Mouse (Mus musculus) monocyte, adult 5-6 weeks (primary cell): Measurements from ENCODE around the gene Smoc2. TPM values are rescaled to one million over a fixed set of nuclear protein-coding genes. Genes with fewer than 3 reads are reported as not detected.

Experiments used
- ATAC-seq: fragments of 153-309, 156-312 bp; replicated peaks from 2 replicates; pipeline ENCODE4 v1.8.0; 2017; ENCODE audit warnings: mild to moderate bottlenecking; ENCODE audit not compliant: low TSS enrichment, insufficient number of reproducible peaks, severe bottlenecking, poor library complexity, low FRiP score
- total RNA-seq: library from RNA; stranded (forward); fragments of 200-1000, 200-491, 200-594 nt; gene quantifications from 3 replicates; pipeline ENCODE4 v1.2.3, GENCODE M21; 2017

Smoc2 gene
- total RNA-seq, 1 experiment from 2014 or later, result 0.48 TPM

- ATAC-seq, result no peak
These were observed 51.2 kb downstream of the Smoc2 start for GRCm38 (mm10) chr17:14330498-14330897.

GRCm38 (mm10) chr17:14339932-14340557 lies 60.7 kb downstream of the Smoc2 start:
- no peak for ATAC-seq

DNA sequence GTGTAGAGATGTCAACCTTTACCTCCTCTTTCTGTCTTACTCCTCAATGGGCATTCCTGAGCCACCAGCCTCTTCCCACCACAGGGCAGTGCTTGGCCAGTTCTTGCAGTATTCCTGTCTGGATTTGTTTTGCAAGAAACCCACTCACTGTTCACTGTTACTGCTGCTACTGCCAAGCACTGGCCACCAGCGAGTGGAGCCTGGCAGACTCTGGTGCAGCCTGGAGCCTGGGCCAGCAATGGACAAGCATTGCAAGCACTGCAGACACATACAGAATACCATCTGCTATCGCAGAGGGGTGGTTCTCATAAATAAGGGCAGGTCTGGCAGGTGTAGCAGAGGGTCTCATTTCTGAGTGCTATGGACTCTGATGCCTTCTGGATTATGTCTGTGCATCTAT lies 61.4 kb downstream of the Smoc2 start:
- no peak for ATAC-seq

DNA sequence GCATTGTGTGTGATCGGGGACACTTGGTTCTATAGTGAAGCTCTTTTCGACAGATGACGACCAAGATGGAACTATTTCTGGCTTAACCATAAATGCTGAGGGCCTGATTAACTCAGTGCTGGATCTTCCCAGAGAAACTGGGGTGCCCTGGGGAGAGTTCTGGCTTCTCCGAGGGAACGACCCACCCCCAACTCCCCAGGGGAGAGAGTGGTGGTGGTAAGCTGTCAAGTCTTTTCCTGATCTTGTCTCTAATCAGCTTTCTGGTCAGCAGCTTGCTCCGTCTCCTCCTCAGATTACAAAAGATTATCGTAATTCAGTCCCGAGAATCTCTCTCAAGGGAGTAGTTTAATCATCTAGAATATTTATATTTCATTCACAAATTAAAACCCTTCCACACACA lies 63.2 kb downstream of the Smoc2 start:
- no peak for ATAC-seq

DNA sequence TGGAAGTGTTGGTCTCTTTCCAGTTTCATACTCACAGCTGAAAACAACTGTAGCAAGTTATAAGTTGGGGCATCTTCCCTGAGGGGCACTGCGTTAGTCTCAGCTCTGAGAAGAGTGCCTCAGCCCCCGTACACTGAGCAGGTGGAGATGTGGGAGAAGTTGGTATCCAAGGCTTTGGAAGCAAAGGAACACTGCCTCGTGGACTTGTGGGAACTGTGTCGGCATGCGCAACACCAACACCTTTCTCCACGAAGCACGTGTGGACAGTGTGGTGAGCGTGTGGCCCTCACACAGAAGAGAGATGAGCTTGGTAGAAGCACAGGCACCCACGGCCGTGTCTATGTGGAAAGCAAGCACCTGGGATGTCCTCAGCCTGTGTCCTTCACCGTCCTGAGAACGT lies 64.1 kb downstream of the Smoc2 start:
- ATAC-seq, result no peak

GRCm38 (mm10) chr17:14345556-14345955 lies 66.2 kb downstream of the Smoc2 start:
- no peak for ATAC-seq

- no peak for ATAC-seq
These were observed 67.6 kb downstream of the Smoc2 start for GRCm38 (mm10) chr17:14346891-14347290.

- ATAC-seq, result no peak
These were observed 69.9 kb downstream of the Smoc2 start for GRCm38 (mm10) chr17:14349086-14349814.

DNA sequence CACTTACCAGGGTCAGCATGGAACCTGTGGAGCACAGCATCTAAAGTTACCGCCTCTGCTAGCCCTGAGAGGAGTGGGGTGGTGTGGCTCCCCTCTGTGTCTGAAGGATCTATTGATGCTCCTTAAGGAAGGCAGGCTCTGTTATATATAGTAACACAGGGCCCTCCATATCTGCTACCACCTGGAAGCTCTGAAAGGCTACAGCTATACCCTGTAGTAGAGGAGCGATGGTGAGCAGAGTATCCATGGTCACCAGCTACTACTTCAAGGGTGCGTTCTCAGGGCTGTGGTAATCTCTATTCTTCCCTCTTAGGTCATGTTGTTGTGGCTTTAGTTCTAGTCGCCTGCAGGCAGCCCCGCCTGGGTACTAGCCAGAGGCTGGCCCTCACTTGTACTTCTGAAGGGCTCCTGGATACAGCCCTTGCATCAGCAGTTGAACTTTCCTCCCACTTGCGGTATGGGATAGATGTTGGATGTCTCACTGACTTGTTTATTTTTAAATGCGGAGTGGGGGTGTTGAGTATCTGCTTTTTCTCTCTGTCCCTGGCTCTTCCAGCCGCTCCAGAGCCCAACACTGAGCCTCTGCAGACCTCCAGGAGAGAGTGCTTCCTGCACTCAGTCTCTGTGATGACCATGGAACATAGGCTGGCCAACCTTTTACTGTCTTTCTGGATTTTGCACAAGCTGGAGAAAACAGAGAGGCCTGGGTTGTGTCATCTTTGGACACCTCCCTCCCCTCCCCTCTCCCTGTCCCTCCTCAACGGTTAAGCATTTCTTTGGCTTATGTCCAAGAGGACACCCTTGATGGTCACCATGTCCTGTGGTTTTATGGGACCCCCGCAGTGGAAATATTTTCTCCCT lies 74.1 kb downstream of the Smoc2 start:
- no peak for ATAC-seq

GRCm38 (mm10) chr17:14361511-14361910 lies 82.2 kb downstream of the Smoc2 start:
- ATAC-seq, result no peak

GRCm38 (mm10) chr17:14370476-14370875 lies 91.2 kb downstream of the Smoc2 start:
- ATAC-seq, result no peak

GRCm38 (mm10) chr17:14371606-14372005 lies 92.3 kb downstream of the Smoc2 start:
- ATAC-seq, result no peak

GRCm38 (mm10) chr17:14372324-14373145 lies 93.2 kb downstream of the Smoc2 start:
- ATAC-seq, result no peak

- no peak for ATAC-seq
These were observed 99.6 kb downstream of the Smoc2 start for GRCm38 (mm10) chr17:14378692-14379446.

DNA sequence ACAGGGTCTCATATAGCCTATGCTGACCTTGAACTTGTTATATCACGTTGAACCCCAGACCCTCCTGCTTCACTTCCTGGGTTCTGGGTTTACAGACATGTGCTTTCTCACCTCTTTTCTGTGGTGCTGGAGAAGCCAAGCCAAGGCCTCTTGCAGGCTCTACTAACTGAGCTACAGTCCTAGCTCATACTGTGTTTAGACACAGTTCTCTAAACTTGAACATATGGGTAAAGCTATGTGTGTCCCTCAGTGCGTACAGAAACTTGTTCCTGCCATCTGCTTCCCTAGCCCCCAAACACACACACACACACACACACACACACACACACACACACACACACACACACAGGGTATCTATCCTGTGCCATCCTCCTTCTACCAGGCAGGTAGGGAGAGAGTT lies 100.2 kb downstream of the Smoc2 start:
- ATAC-seq, result no peak

DNA sequence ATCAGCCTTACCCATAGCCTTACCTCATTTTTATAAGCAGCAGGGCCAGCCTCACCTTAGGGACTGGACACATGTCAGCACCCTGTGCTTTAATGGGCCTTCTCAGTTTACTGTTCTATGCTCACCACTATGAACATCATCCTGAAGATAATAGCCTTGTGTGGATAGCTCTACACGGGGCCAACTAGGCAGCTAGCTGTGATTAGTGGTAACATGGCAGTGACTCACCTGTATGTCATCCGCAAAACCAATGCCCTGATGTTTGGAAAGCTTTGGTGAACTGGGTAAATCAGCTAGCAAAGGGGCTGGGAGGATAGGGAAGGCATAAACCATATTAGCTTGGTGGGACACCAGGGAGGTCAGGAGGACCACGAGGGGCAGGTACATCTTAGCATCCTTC lies 100.7 kb downstream of the Smoc2 start:
- no peak for ATAC-seq

GRCm38 (mm10) chr17:14380526-14380925 lies 101.2 kb downstream of the Smoc2 start:
- ATAC-seq, result no peak

- ATAC-seq, result no peak
These were observed 102.2 kb downstream of the Smoc2 start for GRCm38 (mm10) chr17:14381482-14381881.
